Mouse (Mus musculus): ENCODE results near the gene Prune1. TPM values are rescaled to one million over a fixed set of nuclear protein-coding genes. Genes with fewer than 3 reads are reported as not detected.

Prune1 gene
- polyA plus RNA-seq, 2 experiments = 21.8 to 31.5 TPM

GRCm38 (mm10) chr3:95310968-95311882 lies 29.3 kb upstream of the Prune1 start:
- no peak overlapping the region for H3K4me2 ChIP-seq (replicated peaks; ENCODE audit: low read depth, low read length, severe bottlenecking)
- no peaks in the 10 kb centered on the region for H3K27me3 ChIP-seq (ENCODE audit: control insufficient read depth, insufficient read depth, low read length)
- H3K36me3 ChIP-seq (ENCODE audit: control insufficient read depth, insufficient read depth, low read length) = no peaks in the 10 kb centered on the region
- H3K9me3 ChIP-seq (ENCODE audit: control insufficient read depth, low read length) = no peaks in the 10 kb centered on the region
- ATAC-seq (ENCODE audit: low FRiP score, low read depth) (no peak), DNase-seq (ENCODE audit: low spot score) (peak; percentile 76)
- no peak overlapping the region for H3K27ac ChIP-seq (replicated peaks; ENCODE audit: low read depth, low read length)
- H3K9ac ChIP-seq (ENCODE audit: low read depth, low read length, severe bottlenecking) = no peak overlapping the region
- peaks cover 4% of the 10 kb centered on the region for H3K4me1 ChIP-seq (ENCODE audit: control insufficient read depth, insufficient read depth, low read length)
- no peak for TF ChIP-seq POLR2A (IDR thresholded peaks at IDR 0.05; ENCODE audit: borderline replicate concordance, extremely low read depth, insufficient read depth, insufficient read length)
- 65% methylated on average over 9 of the region's 9 CpGs for WGBS
- no peak overlapping the region for H3K4me3 ChIP-seq (replicated peaks; ENCODE audit: low read length)

- no peak overlapping the region for H3K9ac ChIP-seq (ENCODE audit: low read depth, low read length, severe bottlenecking)
- H3K4me3 ChIP-seq (replicated peaks; ENCODE audit: low read length) = no peak overlapping the region
- no peak overlapping the region for H3K4me2 ChIP-seq (replicated peaks; ENCODE audit: low read depth, low read length, severe bottlenecking)
- ATAC-seq (ENCODE audit: low FRiP score, low read depth) (no peak), DNase-seq (ENCODE audit: low spot score) (no peak)
- no peaks in the 10 kb centered on the region for H3K4me1 ChIP-seq (ENCODE audit: control insufficient read depth, insufficient read depth, low read length)
- H3K36me3 ChIP-seq (ENCODE audit: control insufficient read depth, insufficient read depth, low read length) = no peaks in the 10 kb centered on the region
- H3K27ac ChIP-seq (replicated peaks; ENCODE audit: low read depth, low read length) = no peak overlapping the region
- no peaks in the 10 kb centered on the region for H3K9me3 ChIP-seq (ENCODE audit: control insufficient read depth, low read length)
- H3K27me3 ChIP-seq (ENCODE audit: control insufficient read depth, insufficient read depth, low read length) = no peaks in the 10 kb centered on the region
- TF ChIP-seq POLR2A (IDR thresholded peaks at IDR 0.05; ENCODE audit: borderline replicate concordance, extremely low read depth, insufficient read depth, insufficient read length) = no peak
- 73% methylated on average over 3 of the region's 3 CpGs for WGBS
These were observed 28.6 kb upstream of the Prune1 start for GRCm38 (mm10) chr3:95310496-95310895.

GRCm38 (mm10) chr3:95307100-95307499 lies 25.2 kb upstream of the Prune1 start, which contains the start of gene Anxa9:
Anxa9 (minus strand) TSS chr3:95307176.
- DNase-seq (ENCODE audit: low spot score) (no peak), ATAC-seq (ENCODE audit: low FRiP score, low read depth) (no peak)
- Histone ChIP-seq H3K4me2 (replicated peaks; ENCODE audit: low read depth, low read length, severe bottlenecking) (no peak within 1 kb of the TSS), H3K4me1 (ENCODE audit: control insufficient read depth, insufficient read depth, low read length) (no peaks in the 10 kb centered on the region), H3K36me3 (ENCODE audit: control insufficient read depth, insufficient read depth, low read length) (no peaks in the 10 kb centered on the region), H3K4me3 (replicated peaks; ENCODE audit: low read length) (no peak within 1 kb of the TSS), H3K9ac (ENCODE audit: low read depth, low read length, severe bottlenecking) (no peak within 1 kb of the TSS), H3K27ac (replicated peaks; ENCODE audit: low read depth, low read length) (no peak within 1 kb of the TSS), H3K9me3 (ENCODE audit: control insufficient read depth, low read length) (no peaks in the 10 kb centered on the region), H3K27me3 (ENCODE audit: control insufficient read depth, insufficient read depth, low read length) (no peaks in the 10 kb centered on the region)
- WGBS = 63% methylated on average over 7 of the region's 7 CpGs
- TF ChIP-seq POLR2A (IDR thresholded peaks at IDR 0.05; ENCODE audit: borderline replicate concordance, extremely low read depth, insufficient read depth, insufficient read length) = no peak

GRCm38 (mm10) chr3:95306244-95306643 lies 24.4 kb upstream of the Prune1 start:
- TF ChIP-seq POLR2A (IDR thresholded peaks at IDR 0.05; ENCODE audit: borderline replicate concordance, extremely low read depth, insufficient read depth, insufficient read length) = no peak
- H3K27ac ChIP-seq (replicated peaks; ENCODE audit: low read depth, low read length) = no peak overlapping the region
- H3K4me3 ChIP-seq (replicated peaks; ENCODE audit: low read length) = no peak overlapping the region
- no peak for ATAC-seq (ENCODE audit: low FRiP score, low read depth)
- H3K9me3 ChIP-seq (ENCODE audit: control insufficient read depth, low read length) = no peaks in the 10 kb centered on the region
- H3K4me2 ChIP-seq (replicated peaks; ENCODE audit: low read depth, low read length, severe bottlenecking) = no peak overlapping the region
- no peak overlapping the region for H3K9ac ChIP-seq (ENCODE audit: low read depth, low read length, severe bottlenecking)
- H3K27me3 ChIP-seq (ENCODE audit: control insufficient read depth, insufficient read depth, low read length) = no peaks in the 10 kb centered on the region
- DNase-seq (ENCODE audit: low spot score) = no peak
- H3K36me3 ChIP-seq (ENCODE audit: control insufficient read depth, insufficient read depth, low read length) = no peaks in the 10 kb centered on the region
- no peaks in the 10 kb centered on the region for H3K4me1 ChIP-seq (ENCODE audit: control insufficient read depth, insufficient read depth, low read length)
- 81% methylated on average over 4 of the region's 4 CpGs for WGBS

GRCm38 (mm10) chr3:95301204-95301796 lies 19.4 kb upstream of the Prune1 start:
- H3K9me3 ChIP-seq (ENCODE audit: control insufficient read depth, low read length) = no peaks in the 10 kb centered on the region
- peaks cover 11% of the 10 kb centered on the region; the same call in 1 of the 2 replicates for H3K36me3 ChIP-seq (ENCODE audit: control insufficient read depth, insufficient read depth, low read length)
- DNase-seq (ENCODE audit: low spot score) = no peak
- no peak overlapping the region for H3K4me2 ChIP-seq (replicated peaks; ENCODE audit: low read depth, low read length, severe bottlenecking)
- no peak overlapping the region for H3K9ac ChIP-seq (ENCODE audit: low read depth, low read length, severe bottlenecking)
- H3K4me3 ChIP-seq (replicated peaks; ENCODE audit: low read length) = no peak overlapping the region
- no peak for TF ChIP-seq POLR2A (IDR thresholded peaks at IDR 0.05; ENCODE audit: borderline replicate concordance, extremely low read depth, insufficient read depth, insufficient read length)
- no peaks in the 10 kb centered on the region for H3K27me3 ChIP-seq (ENCODE audit: control insufficient read depth, insufficient read depth, low read length)
- no peaks in the 10 kb centered on the region for H3K4me1 ChIP-seq (ENCODE audit: control insufficient read depth, insufficient read depth, low read length)
- H3K27ac ChIP-seq (replicated peaks; ENCODE audit: low read depth, low read length) = no peak overlapping the region
- ATAC-seq (ENCODE audit: low FRiP score, low read depth) = no peak
- 88% methylated on average over 3 of the region's 3 CpGs for WGBS

Data from limb, embryonic 14.5 days (tissue).